Mouse (Mus musculus) ES-Bruce4 (cell line): ENCODE measurements around the gene Gm10428. TPM values are rescaled to one million over a fixed set of nuclear protein-coding genes. Genes with fewer than 3 reads are reported as not detected.

Experiments used
- H3K27ac ChIP-seq: 2 replicates; pipeline ENCODE4 v1.5.1; 2012; ENCODE audit warnings: low read length, inconsistent platforms; ENCODE audit not compliant: insufficient read depth
- H3K27me3 ChIP-seq: 2 replicates; pipeline ENCODE4 v1.6.1; 2012; ENCODE audit warnings: mild to moderate bottlenecking, low read length, inconsistent platforms; ENCODE audit not compliant: control insufficient read depth, poor library complexity, insufficient read depth, severe bottlenecking
- H3K36me3 ChIP-seq: 2 replicates; pipeline ENCODE4 v1.6.1; 2012; ENCODE audit warnings: inconsistent platforms, mild to moderate bottlenecking, low read length, moderate library complexity; ENCODE audit not compliant: control insufficient read depth, poor library complexity, insufficient read depth, severe bottlenecking
- H3K4me1 ChIP-seq: one replicate; pipeline ENCODE4 v1.8.1; 2011; ENCODE audit warnings: low read length; ENCODE audit not compliant: control insufficient read depth, insufficient read depth
- H3K4me3 ChIP-seq: 2 replicates; pipeline ENCODE4 v1.5.1; 2011; ENCODE audit warnings: low read depth, mild to moderate bottlenecking, low read length
- H3K9ac ChIP-seq: 2 replicates; pipeline ENCODE4 v1.6.1; 2012; ENCODE audit warnings: low read depth, mild to moderate bottlenecking, inconsistent platforms; ENCODE audit not compliant: poor library complexity, severe bottlenecking
- H3K9me3 ChIP-seq: replicated peaks from 2 replicates; pipeline ENCODE4 v1.6.1; 2012; ENCODE audit warnings: mild to moderate bottlenecking, low read length, inconsistent platforms; ENCODE audit not compliant: control insufficient read depth, poor library complexity, insufficient read depth, severe bottlenecking
- CTCF ChIP-seq: IDR thresholded peaks from one replicate; pipeline ENCODE4 v1.8.1; 2011; ENCODE audit warnings: low read depth, low read length
- EP300 ChIP-seq: IDR thresholded peaks from 2 replicates; pipeline ENCODE4 v1.6.1; 2011; ENCODE audit warnings: low read depth, low read length; ENCODE audit not compliant: insufficient read depth
- POLR2A ChIP-seq: IDR thresholded peaks from one replicate; pipeline ENCODE4 v1.8.1; 2011; ENCODE audit warnings: low read length; ENCODE audit not compliant: insufficient read depth
- polyA plus RNA-seq: library from polyadenylated mRNA; stranded (reverse); fragments of >200 nt; gene quantifications from 2 replicates; pipeline ENCODE4 v1.2.4, GENCODE M21; 2011; ENCODE audit warnings: low read depth; ENCODE audit not compliant: missing spikeins, insufficient read depth, insufficient read length

Gene Gm10428
- polyA plus RNA-seq, 1 experiment = not detected

DNA sequence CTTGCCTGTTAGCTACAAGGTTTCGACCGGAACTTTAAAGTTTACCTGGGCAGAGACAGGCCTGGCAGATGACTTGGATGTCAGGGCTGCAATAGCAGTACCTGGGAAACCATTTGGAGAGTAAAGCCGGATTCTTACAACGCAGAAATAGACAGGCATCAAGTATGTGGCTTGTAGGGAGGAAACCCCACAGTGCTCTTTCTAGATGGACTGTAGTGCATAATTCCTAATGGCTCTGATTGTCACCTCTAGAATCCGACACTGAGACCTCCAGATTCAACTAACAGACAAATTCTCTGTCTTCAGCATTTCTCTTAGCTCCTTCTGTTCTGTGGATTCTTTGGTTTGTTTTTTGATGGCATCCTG is 20.9 kb upstream of the Gm10428 start:
- peaks cover 5% of the 10 kb centered on the region; the same call in 1 of the 2 replicates for H3K27me3 ChIP-seq
- 0 out of 2 replicates have a peak overlapping the region, but pooled peaks have one; percentile 57 for H3K4me3 ChIP-seq
- no peaks in the 10 kb centered on the region for H3K36me3 ChIP-seq
- no peaks in the 10 kb centered on the region for H3K4me1 ChIP-seq
- no peak overlapping the region for H3K9ac ChIP-seq
- no peaks in the 10 kb centered on the region for H3K9me3 ChIP-seq
- TF ChIP-seq EP300 = no peak
- TF ChIP-seq POLR2A = no peak
- H3K27ac ChIP-seq = no peak overlapping the region

DNA sequence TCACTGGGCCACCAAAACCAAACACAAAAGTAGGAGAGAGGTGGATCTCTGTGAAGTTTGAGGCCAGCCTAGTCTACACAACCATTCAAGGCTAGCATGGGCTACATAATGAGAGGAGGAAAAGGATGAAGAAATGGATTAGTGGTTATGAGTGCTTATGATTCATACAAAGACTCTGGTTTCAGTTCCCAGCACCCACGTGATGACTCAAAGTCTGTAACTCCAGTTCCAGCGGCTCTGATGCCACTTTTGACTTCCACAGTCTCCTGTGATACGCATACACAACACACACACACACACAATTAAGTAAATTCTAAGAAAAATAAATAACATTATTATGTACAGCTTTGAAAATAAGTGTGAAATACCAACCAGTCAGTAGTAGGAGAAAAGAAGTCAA is 20.2 kb upstream of the Gm10428 start:
- H3K36me3 ChIP-seq = no peaks in the 10 kb centered on the region
- TF ChIP-seq POLR2A = no peak
- no peak for TF ChIP-seq CTCF
- no peak for TF ChIP-seq EP300
- H3K27me3 ChIP-seq = peaks cover 5% of the 10 kb centered on the region; the same call in 1 of the 2 replicates
- H3K27ac ChIP-seq = no peak overlapping the region
- no peak overlapping the region for H3K4me3 ChIP-seq
- H3K9ac ChIP-seq = no peak overlapping the region
- H3K9me3 ChIP-seq = no peaks in the 10 kb centered on the region
- H3K4me1 ChIP-seq = no peaks in the 10 kb centered on the region

DNA sequence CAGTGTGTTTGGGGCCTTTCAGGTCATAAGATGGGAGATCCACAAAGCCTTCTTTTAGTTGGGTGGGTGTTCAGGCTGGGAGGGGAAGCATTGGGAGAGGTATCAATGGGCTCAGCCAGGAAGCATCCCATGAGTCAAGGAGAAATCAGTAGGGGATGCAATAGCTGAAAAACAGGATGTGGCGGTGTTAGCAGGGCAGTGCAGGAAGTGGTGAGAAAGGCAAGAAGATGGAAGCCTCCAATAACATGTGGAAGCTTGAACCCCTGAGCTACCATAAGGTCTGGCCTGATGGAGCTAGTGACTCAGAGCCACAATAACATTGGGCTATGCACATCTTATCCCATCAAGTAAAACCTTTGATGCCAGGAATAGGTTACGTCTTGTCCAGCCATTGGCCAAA is 11.7 kb upstream of the Gm10428 start:
- no peak overlapping the region for H3K27ac ChIP-seq
- TF ChIP-seq EP300 (no peak), CTCF (no peak), POLR2A (no peak)
- H3K27me3 ChIP-seq = no peaks in the 10 kb centered on the region
- H3K4me3 ChIP-seq = no peak overlapping the region
- H3K36me3 ChIP-seq = no peaks in the 10 kb centered on the region
- H3K9me3 ChIP-seq = no peaks in the 10 kb centered on the region
- H3K4me1 ChIP-seq = no peaks in the 10 kb centered on the region
- no peak overlapping the region for H3K9ac ChIP-seq

DNA sequence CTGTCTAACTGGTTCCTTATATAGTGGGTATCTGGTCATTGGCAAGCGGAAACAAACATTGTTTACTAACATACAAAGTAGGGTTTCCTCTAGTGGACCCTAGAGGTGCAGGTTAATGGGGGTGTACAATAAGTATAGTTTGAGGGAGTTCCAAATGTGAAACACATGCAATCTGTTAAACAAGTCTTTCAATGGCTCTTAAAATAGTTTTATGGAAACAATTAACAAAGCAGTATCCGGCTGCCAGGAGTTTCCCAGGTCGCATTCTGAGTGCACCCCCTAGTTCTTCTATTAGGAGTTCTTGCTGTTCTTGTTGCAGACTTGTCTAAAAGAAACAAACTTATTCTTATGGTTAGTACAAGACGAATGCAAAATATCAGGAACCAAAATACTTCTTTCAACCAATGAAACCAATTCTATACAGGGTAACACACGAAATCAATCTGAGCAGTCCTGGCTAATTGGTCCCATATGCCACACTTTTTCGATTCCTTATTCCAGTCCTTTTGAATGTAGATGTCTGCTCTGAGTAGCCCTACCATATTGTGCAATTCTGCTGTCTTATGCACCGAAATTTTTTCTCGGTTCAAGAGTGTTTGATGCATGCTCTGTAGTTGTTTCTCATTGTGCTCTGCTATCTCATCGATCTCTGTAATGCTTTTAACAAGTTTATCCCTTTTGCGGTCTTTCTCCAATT is 10.5 kb upstream of the Gm10428 start:
- H3K9me3 ChIP-seq = no peaks in the 10 kb centered on the region
- H3K9ac ChIP-seq = no peak overlapping the region
- no peak overlapping the region for H3K4me3 ChIP-seq
- TF ChIP-seq POLR2A (no peak), EP300 (no peak), CTCF (no peak)
- no peaks in the 10 kb centered on the region for H3K27me3 ChIP-seq
- no peaks in the 10 kb centered on the region for H3K4me1 ChIP-seq
- no peak overlapping the region for H3K27ac ChIP-seq
- no peaks in the 10 kb centered on the region for H3K36me3 ChIP-seq

DNA sequence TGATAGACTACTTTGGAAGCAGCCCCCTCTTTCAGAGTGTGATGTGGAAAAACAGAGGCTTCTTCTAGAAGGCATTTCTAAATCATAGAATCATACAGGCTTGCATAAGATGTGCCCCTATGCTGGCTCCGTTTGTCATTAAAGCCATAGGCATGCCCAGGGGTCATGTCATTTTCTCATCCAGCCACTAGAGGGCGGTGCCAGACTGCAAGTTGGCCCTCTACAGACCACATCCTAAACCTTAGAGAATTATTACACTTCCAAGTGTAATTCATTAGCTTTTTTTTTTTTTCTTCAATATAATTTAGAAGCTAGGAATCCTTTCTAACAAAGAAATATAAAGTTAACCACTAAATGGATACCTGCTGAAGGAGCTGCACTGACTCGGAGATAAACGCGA is 8.8 kb upstream of the Gm10428 start:
- Histone ChIP-seq H3K9ac (no peak overlapping the region), H3K27me3 (no peaks in the 10 kb centered on the region), H3K9me3 (no peaks in the 10 kb centered on the region), H3K27ac (no peak overlapping the region), H3K4me3 (no peak overlapping the region), H3K4me1 (no peaks in the 10 kb centered on the region), H3K36me3 (no peaks in the 10 kb centered on the region)
- TF ChIP-seq POLR2A = no peak
- peak; percentile 87 for TF ChIP-seq CTCF

DNA sequence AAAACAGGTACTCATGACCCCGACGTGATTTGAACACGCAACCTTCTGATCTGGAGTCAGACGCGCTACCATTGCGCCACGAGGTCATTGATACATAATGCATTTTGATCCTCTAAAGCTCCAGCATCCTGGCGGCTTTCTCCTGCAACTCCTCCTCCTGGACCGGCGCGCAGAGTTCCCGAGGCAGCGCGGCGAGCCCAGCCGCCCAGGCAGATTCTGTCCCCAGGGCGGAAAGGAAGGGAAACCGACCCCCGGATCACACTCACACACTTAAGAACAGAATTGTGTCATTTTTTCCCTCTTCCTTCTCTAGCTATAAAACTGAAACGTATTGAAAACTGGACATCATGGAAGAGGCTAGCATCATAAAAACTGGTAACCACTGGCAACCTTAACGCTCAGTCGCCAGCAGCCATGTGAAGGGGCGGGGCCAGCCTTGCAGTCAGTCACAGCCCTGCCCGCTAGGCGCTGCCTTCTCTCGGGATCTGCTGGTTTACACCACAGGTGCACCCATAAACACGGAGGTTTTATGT is 6.8 kb upstream of the Gm10428 start:
- no peak for TF ChIP-seq POLR2A
- TF ChIP-seq CTCF = no peak
- TF ChIP-seq EP300 = no peak

More for the DNA sequence above, 6.8 kb upstream of the Gm10428 start:
- H3K9me3 ChIP-seq = no peaks in the 10 kb centered on the region
- peak overlapping the region; percentile 12 for H3K4me3 ChIP-seq
- no peak overlapping the region for H3K9ac ChIP-seq
- H3K36me3 ChIP-seq = no peaks in the 10 kb centered on the region
- H3K27me3 ChIP-seq = no peaks in the 10 kb centered on the region
- no peaks in the 10 kb centered on the region for H3K4me1 ChIP-seq
- H3K27ac ChIP-seq = no peak overlapping the region
